Mouse (Mus musculus) B cell, adult 67 days (primary cell): ENCODE results near the gene Eme2. TPM values are rescaled to one million over a fixed set of nuclear protein-coding genes. Genes with fewer than 3 reads are reported as not detected.

Experiments
- total RNA-seq, 2 experiments: library from RNA; stranded (reverse); gene quantifications; 4 replicates each; pipeline ENCODE4 v1.2.4; 2023

Eme2 gene
- 10 to 100 TPM; 68.9 to 86.2 TPM for total RNA-seq

DNA sequence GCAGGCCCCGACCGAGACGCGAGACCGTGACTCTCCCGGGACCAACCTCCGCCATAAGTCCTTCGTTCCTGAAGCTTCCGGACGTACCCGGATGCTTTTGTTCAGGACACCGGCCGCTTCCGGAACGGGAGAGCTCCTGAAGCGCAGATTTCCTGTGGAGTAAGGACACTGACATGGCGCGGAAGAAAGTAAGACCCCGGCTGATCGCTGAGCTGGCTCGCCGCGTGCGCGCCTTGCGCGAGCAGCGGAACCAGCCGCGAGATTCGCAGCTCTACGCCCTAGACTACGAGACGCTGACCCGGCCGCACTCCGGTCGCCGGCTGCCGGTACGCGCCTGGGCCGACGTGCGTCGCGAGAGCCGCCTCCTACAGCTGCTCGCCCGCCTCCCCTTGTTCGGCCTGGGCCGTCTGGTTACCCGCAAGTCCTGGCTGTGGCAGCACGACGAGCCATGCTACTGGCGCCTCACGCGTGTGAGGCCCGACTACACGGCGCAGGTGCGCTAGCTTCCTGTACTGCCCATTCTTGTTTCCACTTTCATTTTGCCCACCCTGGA is at the start of gene Eme2, which contains the start of gene Mrps34:
Eme2 (minus strand) TSS at position 93 of the 553 bp plus-strand sequence.
Mrps34 (plus strand) TSS at position 122 of the 553 bp plus-strand sequence.

DNA sequence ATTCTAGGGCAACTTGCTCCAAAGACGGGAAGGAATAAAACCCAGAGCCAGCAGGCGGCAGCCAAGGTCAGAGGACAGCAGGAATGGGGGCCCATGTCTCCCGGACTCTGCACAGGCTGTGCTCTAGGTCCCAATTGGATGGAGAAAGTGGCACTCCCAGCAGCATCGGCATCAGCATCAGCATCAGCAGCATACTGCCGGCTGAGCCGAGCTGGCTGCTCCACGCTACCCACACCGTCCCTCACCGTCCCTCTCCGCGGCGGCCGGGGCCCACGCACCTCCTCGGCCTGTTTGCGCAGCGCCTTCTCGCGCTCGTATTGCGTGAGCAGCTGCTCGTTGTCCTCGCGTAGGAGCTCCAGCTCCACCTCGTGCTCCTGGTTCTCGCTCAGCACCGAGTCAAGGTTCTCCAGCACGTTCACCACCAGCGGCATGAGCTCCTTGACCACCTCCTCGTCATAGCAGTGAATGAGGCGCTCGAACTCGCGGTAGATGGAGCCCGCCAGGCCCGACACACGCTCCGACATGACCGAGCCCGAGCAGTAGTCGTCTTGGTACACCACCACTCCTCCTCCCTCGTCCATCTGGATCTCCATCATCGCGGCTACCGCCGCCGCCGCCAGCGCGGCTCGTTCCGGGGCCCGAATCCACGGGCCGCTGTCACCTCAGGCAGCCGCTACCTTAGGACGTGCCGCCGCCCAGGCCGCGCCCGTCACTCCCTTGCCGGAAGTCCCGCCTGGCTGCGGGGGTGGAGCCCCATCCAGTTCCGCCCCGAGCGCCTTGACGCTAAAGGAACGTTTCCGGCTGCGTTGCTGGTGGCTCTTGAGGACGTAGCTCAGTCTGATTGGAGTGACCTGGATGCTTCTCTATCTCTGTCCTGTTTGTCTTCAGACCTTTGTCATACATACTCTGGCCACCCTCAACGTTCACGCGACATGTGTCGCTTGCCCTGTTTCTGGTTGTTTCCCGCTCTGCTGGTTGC is 41.7 kb upstream of the Eme2 start, which contains the start of gene Mapk8ip3:
Mapk8ip3 (minus strand) TSS at position 719 of the 979 bp plus-strand sequence.

GRCm38 (mm10) chr17:24896241-24896992 is 1.5 kb upstream of the Eme2 start, which contains the start of gene Nme3:
Gene Nme3, plus strand, starts transcription at chr17:24896500.

DNA sequence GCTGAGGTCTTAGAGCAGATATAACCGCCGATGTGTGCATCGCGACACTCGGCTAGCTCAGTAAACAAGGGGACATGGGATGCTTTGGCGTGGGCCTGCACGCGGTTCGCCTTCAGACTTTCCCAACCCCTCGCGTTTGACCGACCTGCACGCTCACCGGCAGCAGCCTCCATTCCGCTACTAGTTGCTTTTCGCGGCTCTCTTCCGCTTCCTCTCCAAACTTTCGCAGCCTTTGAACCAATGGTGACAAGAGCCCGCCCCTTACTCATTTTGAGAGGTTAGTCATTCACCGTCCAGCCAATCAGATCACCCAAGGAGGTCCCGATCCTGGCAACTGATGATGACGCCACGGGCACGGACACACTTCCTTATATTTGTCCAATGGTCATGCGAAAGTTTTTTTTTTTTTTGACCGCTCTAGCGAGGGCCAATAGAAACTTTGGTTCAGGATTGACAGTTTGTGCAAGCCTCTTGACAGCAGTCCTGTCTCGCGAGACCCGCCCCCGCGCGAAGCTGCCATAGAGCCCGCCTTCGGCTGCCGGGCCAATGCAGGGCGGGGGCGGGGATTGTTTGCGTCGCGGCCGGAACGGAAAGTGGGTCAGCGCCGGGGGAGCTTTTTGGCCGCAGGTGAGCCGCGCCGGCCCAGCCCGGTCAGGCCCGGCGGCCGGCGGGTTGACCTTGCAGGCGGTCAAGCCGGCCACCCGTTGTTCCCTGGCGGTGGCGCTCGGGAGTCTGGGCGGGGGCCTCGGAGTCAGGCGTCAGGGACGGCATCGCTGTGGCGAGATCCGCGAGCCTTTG is 8.6 kb downstream of the Eme2 start, which contains the start of the genes Nubp2 and Spsb3:
Nubp2 (minus strand) TSS at position 216 of the 798 bp plus-strand sequence.
Spsb3 (plus strand) TSS at position 510 of the 798 bp plus-strand sequence.

DNA sequence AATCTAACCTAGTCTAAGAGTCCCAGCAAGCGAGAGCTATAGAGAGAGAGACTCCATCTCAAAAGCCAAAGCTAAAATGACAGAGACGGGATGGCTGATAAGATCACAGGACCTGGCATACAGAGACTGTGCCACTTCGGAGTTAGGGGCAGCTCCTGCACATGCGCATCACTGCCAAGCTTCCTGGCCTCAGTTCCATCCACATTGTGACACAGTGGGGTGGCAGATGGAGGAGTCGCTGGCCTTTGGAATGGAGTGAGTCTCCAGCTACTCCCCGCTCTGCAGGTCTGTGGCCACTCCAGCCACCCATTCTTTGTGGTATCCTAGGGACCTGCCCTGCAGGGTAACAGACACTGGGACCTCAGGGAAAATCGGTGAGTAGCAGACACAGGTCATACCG is 29.1 kb downstream of the Eme2 start, which contains the start of gene Igfals:
Igfals (plus strand) TSS at position 222 of the 400 bp plus-strand sequence.

GRCm38 (mm10) chr17:24850065-24850772 is 44.7 kb downstream of the Eme2 start, which contains the start of gene Fahd1:
Gene Fahd1, minus strand, starts transcription at chr17:24850364.

DNA sequence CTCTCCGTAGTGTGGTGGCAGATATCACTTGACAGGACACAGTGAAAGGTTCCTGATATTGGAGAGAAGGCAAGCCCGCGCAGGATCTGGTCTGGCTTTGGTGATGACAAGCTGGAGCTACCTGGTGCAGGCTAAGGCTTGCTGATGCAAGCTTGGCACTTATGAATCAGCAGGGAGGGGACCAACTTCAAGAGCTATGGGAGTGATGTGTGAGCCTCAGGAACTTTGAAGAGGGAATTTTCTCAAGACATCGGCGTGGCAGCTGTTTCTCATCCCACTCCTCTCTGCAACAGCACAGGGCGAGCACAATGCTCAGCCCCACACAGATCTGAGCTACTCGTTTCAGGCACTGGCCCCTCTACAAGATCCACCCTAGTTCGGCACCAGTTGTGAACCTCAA is 55.0 kb downstream of the Eme2 start, which contains the start of gene Hagh:
Hagh (plus strand) TSS at position 302 of the 400 bp plus-strand sequence.

Other genes with a start within 250 kb of the Eme2 start
- gene Slc9a3r2, start 244.8 kb downstream of the Eme2 start, total RNA-seq = under 1 TPM in 1 of 2 experiments, not detected in 1; 0.30 TPM
- not detected for gene Npw, start 236.6 kb downstream of the Eme2 start, total RNA-seq
- gene Zfp598, start 225.4 kb downstream of the Eme2 start, total RNA-seq = 10 to 100 TPM; 60.3 to 60.7 TPM
- under 1 TPM in 1 of 2 experiments, not detected in 1; 0.50 TPM for gene Syngr3, start 205.1 kb downstream of the Eme2 start, total RNA-seq
- gene Gfer, start 198.9 kb downstream of the Eme2 start, total RNA-seq = 10 to 100 TPM; 15.8 to 17.5 TPM
- gene Noxo1, start 198.9 kb downstream of the Eme2 start, total RNA-seq = 1 to 10 TPM; 5.5 to 7.4 TPM
- 10 to 100 TPM; 30.5 to 32.5 TPM for gene Tbl3, start 187.4 kb downstream of the Eme2 start, total RNA-seq
- not detected for gene Rnf151, start 177.0 kb downstream of the Eme2 start, total RNA-seq
- 1,000 to 10,000 TPM; 1,102 to 1,132 TPM for gene Rps2, start 177.0 kb downstream of the Eme2 start, total RNA-seq
- gene Ndufb10, start 170.6 kb downstream of the Eme2 start, total RNA-seq = 10 to 100 TPM; 67.1 to 79.0 TPM
- not detected for gene Rpl3l, start 167.3 kb downstream of the Eme2 start, total RNA-seq
- 10 to 100 TPM; 31.6 to 34.3 TPM for gene Msrb1, start 158.4 kb downstream of the Eme2 start, total RNA-seq
- not detected for gene Hs3st6, start 142.1 kb downstream of the Eme2 start, total RNA-seq
- not detected for gene Meiob, start 90.8 kb downstream of the Eme2 start, total RNA-seq
- 10 to 100 TPM; 29.9 to 32.6 TPM for gene Hagh, start 54.9 kb downstream of the Eme2 start, total RNA-seq
- gene Fahd1, start 44.7 kb downstream of the Eme2 start, total RNA-seq = 1 to 10 TPM; 1.8 to 2.6 TPM
- 1 to 10 TPM in 1 of 2 experiments, under 1 TPM in 1; 0.80 to 1.3 TPM for gene Igfals, start 29.1 kb downstream of the Eme2 start, total RNA-seq
- gene Nubp2, start 8.7 kb downstream of the Eme2 start, total RNA-seq = 10 to 100 TPM; 61.9 to 68.8 TPM
- gene Spsb3, start 8.4 kb downstream of the Eme2 start, total RNA-seq = 10 to 100 TPM; 36.0 to 40.1 TPM
- gene Mrps34, start within 50 bp of the Eme2 start, total RNA-seq = 10 to 100 TPM; 25.7 to 31.4 TPM
- gene Nme3, start 1.4 kb upstream of the Eme2 start, total RNA-seq = 10 to 100 TPM; 31.9 to 34.5 TPM
- gene Mapk8ip3, start 41.9 kb upstream of the Eme2 start, total RNA-seq = 100 to 1,000 TPM; 234 to 243 TPM
- 10 to 100 TPM; 40.5 to 45.8 TPM for gene Jpt2, start 65.6 kb upstream of the Eme2 start, total RNA-seq
- gene Cramp1l, start 120.7 kb upstream of the Eme2 start, total RNA-seq = 10 to 100 TPM; 36.0 to 42.6 TPM
- gene Ift140, start 121.0 kb upstream of the Eme2 start, total RNA-seq = 10 to 100 TPM; 63.5 to 65.4 TPM
- gene Tmem204, start 188.5 kb upstream of the Eme2 start, total RNA-seq = not detected
- 10 to 100 TPM; 42.1 to 47.6 TPM for gene Telo2, start 220.9 kb upstream of the Eme2 start, total RNA-seq
- gene Ptx4, start 225.7 kb upstream of the Eme2 start, total RNA-seq = not detected
- gene Clcn7, start 238.3 kb upstream of the Eme2 start, total RNA-seq = 10 to 100 TPM; 39.5 to 41.6 TPM